Mouse (Mus musculus) heart, postnatal 14 days (tissue): Measurements from ENCODE around the gene Acsl6. TPM values are rescaled to one million over a fixed set of nuclear protein-coding genes. Genes with fewer than 3 reads are reported as not detected.
"Not testable (repeated sequence)": the region's sequence is repeated elsewhere in the genome, so short reads cannot be mapped to it uniquely, and the experiment has no call there.

Experiments
- DNase-seq, 2 experiments: peaks; one replicate each; pipeline ENCODE4 v3.0.0; 2021 to 2022
- intact Hi-C: fragments of 180-260 bp; cut with DNase I; formaldehyde crosslinking; loops from one replicate; pipeline ENCODE4 v1.15.1; 2025
- total RNA-seq, 2 experiments: library from RNA; stranded (reverse); gene quantifications; 2 replicates each; pipeline ENCODE4 v1.2.3; 2021

The Acsl6 gene
- total RNA-seq, 2 experiments from 2014 or later = 1.2 to 1.5 TPM

DNA sequence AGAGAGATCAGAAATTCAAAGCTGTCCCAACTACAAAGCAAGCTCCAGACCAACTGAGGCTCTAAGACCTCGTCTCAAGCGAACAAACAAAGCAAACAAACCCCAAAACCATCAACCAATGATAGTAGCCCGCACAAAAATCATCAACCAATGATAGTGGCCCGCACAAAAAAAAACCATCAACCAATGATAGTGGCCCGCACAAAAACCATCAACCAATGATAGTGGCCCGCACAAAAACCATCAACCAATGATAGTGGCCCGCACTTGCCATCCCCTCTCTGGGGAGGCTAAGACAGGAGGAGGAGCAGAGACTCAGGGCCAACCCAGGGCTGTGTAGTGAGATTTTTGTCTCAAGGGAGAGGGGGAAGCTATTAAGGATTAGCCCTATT is 52.0 kb downstream of the Acsl6 start:
- DNase-seq = no peak
- intact Hi-C loops = loop anchor here (5.0 kb wide), 2 partner anchors 62 to 177 kb away; no protein-coding TSS in a partner anchor

DNA sequence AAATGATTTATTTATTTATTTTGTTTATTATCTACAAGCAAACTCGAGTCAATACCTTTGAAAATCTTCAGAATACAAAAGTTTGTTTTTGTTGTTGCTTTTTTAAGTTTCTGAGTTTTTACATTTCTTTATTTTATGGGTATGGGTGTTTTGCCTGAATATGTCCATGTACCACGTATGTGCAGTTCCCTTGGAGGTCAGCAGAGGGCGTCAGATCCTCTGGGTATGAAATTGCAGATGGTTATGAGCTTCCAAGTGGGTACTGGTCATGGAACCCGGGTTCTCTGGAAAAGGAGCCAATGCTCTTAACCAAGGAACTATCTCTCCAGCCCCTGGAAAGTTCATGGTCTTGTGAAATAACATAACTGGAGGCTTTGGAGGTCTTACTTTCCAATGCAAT is 53.1 kb downstream of the Acsl6 start:
- DNase-seq = peak in 1 of 2 experiments; percentile 25
- intact Hi-C loops = loop anchor here (5.0 kb wide), 2 partner anchors 61 to 176 kb away; no protein-coding TSS in a partner anchor

DNA sequence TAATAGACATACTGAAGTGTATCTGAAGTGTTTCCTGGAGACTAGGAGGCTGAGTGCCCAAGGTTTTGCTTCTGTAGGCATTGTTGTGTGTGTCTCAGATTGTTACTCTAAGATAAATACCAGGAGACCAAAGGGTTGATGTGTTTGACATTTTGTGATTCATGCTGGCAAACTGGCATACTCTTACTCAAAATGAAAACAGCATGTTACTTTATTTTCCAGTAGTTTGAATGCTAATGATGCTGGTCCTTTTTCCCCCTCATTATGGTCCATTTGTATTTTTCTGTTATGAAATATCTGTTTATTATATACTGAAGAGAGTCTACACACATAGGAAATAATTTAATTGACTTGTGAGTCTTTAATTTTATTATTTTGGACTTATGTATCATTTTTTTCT is 69.0 kb downstream of the Acsl6 start:
- DNase-seq = no peak
- intact Hi-C loops = no loop called here

DNA sequence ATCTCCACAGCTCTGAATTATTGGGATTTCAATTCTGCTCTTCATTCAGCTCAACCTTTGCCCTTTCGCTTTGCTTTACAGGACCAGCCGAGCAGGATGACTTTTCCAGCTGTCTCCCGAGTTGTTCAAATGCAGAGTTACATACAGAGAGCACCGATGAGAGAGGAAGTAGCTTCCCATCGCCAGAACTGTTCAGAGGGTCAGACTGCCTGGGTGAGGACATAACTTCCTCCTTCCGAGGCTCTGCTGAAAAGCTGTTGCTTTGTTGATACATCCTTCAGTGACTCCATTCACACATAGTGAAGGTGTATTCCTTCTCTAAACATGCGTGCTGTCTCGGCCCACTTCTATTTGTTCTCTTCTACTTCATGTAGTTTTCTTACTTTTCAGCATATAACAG is 86.8 kb downstream of the Acsl6 start:
- intact Hi-C loops = no loop called here
- DNase-seq = no peak

DNA sequence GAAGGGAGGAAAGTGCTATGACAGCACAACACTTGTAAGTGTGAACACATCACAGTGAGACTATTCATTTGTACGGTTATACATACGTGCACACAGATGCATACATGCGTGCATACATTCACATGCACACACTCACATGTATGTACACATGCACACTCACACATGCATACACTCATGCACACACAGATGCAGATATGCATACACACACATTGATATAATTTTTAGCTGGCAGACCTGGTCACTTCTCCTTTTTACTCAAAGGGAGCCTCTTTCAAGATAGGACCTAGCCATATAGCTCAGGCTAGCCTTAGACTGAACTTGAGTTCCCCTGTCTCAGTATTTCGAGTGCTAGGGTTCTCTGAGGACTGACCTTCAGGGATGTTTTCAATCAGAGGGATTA is 87.7 kb downstream of the Acsl6 start:
- DNase-seq = no peak
- intact Hi-C loops = no loop called here

DNA sequence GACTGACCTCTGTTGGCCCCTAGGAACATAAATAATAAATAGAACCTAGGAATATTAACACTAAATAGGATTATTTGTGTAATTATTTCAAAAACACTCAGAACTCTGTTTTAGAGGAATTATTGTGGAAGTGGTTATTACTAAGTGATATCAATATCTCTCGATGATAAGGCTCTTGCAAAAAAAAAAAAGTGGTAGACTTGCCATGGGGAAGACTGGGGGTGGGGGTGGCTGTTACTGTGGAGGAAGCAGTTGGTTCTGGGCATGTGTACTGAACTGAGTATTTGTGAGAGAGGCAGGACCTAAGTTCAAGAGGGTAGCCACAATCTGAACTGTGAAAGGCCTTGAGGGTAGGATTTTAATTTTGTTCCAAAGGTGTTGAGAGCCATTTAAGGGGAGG is 93.1 kb downstream of the Acsl6 start:
- intact Hi-C loops = no loop called here

DNA sequence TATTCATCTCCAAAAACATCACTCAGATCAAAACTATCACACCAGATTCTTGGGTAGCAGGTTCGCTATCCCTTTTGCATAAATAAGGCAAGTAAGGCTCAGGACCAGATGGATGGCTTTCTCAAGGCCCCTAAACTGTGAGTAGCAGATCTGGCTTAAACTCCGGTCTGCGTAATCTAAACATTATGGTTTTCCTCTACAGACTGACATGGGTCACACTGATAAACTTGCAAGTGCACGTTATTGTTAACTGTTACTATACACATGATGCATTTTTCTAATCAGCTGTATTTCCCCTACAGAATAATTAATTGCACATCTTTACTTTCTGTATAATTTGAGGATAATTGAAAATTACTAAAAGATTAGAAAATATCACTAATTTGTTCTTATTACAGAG is 94.5 kb downstream of the Acsl6 start:
- DNase-seq = no peak
- intact Hi-C loops = no loop called here

More for the DNA sequence above, 93.1 kb downstream of the Acsl6 start:
- no peak for DNase-seq

DNA sequence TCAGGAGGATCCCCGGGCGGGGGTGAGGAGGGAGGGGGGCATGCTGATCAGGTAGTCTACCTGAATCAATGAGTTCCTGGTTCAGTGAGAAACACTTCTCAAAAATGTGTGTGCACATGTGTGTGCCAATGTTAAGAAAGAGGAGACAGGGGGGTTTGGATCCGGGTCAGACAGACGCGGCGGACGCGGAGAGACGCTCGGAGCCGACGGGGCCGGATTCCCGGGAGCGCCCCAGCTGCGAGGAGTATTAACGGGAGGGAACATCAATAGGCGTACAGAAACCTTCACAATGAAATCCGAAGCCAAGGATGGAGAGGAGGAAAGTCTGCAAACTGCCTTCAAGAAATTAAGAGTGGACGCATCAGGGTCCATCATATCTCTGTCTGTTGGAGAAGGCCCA is 97.2 kb downstream of the Acsl6 start:
- intact Hi-C loops, DNase-seq: not testable (repeated sequence)

DNA sequence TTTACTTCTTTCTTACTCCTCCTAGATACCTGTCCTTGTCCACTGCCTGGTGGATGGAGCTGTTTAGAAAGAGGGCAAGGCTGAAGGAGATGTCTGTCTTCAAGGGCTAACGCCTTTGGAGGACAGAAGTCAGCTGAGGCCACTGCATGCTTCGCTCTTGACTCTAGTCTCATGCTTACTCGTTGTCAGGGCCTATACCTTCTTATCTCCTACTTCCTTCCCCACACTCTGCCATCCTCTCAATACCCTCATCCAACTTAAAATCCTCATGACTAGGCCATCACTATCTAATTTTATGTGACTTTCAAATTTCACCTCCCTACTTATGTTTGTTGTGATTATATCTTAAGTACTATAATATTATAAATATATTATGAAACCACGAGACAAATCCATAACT is 101.3 kb downstream of the Acsl6 start:
- no peak for DNase-seq
- intact Hi-C loops = no loop called here

DNA sequence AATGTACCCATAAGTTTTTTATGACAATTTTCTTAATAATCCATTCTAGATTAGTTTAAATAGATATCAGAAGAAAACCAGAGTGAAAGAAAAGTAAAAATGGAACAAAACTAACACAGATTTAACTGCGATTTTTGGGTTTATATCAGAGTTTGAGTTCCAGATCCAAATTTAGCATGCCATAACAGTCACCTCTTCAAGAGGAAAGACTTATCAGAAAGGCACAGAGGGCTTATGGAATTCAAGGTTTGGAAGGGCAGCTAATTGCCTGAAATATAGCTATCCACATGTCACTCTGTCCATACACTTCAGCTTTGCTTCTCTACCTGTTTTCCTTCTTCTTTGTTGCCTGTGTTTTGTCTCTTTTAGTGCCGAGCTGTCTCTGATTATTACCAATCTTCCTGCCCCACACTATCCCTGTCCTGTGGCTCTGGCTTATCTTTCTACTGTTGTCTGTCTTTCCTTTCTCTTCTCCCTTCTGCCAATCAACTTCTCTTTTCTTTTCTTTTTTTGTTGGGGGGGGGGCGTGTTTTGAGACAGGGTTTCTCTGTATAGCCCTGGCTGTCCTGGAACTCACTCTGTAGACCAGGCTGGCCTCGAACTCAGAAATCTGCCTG is 103.4 kb downstream of the Acsl6 start:
- no peak for DNase-seq
- intact Hi-C loops = no loop called here

DNA sequence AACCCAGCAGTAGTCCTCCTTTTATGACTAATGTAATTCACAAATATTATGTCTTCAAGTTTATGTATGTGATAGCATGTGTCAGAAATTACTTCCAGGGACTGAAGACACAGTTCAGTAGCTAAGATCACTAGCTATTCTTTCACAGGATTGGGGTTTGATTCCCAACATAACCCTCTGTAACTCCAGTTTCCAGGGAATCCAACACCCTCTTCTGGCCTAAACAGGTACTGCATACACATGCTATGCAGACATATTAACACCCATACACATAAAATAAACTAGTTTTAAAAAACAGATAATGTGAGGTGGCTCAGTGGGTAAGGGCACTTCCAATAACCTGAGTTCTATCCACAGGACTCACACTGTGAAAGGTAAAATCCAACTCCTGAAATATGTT is 107.0 kb downstream of the Acsl6 start:
- intact Hi-C loops = no loop called here
- DNase-seq = no peak

DNA sequence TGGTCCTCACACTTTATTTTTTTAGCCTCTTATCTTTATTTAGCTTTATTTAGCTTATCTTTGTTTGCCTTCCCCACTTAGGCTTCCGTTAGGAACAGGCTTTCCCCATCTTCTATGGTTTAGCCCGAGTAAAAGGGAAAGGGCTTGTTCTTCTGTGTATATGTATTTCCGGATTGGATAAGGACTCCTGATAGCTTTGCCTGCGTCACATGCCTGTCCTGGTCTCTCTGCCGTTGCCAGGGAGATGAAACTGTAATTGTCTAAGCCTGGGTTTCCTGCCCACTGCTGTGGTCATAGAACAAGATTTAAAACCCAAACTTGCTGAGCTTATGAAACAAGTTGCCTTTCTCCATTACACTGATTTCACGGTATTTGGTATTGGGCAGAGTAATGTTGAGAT is 109.4 kb downstream of the Acsl6 start:
- intact Hi-C loops = no loop called here
- DNase-seq = peak in 1 of 2 experiments; percentile 4

Other genes with a start within 250 kb of the Acsl6 start
- 10 to 100 TPM; 29.9 to 33.2 TPM for gene Pdlim4, start 234.8 kb upstream of the Acsl6 start, total RNA-seq
- gene P4ha2, start 203.7 kb upstream of the Acsl6 start, total RNA-seq = 10 to 100 TPM; 43.3 to 46.4 TPM
- gene Csf2, start 54.1 kb upstream of the Acsl6 start, total RNA-seq = not detected
- not detected for gene Il3, start 36.5 kb upstream of the Acsl6 start, total RNA-seq
- not detected for gene Meikin, start 66.9 kb downstream of the Acsl6 start, total RNA-seq
- gene Fnip1, start 134.4 kb downstream of the Acsl6 start, total RNA-seq = 10 to 100 TPM; 31.7 to 33.8 TPM
- gene Rapgef6, start 219.0 kb downstream of the Acsl6 start, total RNA-seq = 10 to 100 TPM; 23.5 to 23.8 TPM